Mouse (Mus musculus) MEL (cell line): ENCODE measurements around the gene Drc7. TPM values are rescaled to one million over a fixed set of nuclear protein-coding genes. Genes with fewer than 3 reads are reported as not detected.

ENCODE experiments used
- DNase-seq: peaks from one replicate; pipeline ENCODE4 v3.0.0; 2011; ENCODE audit warnings: low read depth, low spot score
- H3K27ac ChIP-seq: 2 replicates; pipeline ENCODE4 v1.5.1; 2012; ENCODE audit warnings: low read depth, mild to moderate bottlenecking, control low read depth, low read length, moderate library complexity; ENCODE audit not compliant: control insufficient read depth
- H3K27me3 ChIP-seq, 2 experiments: fragments of 150-350 bp in 1 of 2; sonication (generic) in 1 of 2; 2 replicates each; pipeline ENCODE4 v1.6.1; 2012; ENCODE audit warnings: low read length in 2 of 2, mild to moderate bottlenecking in 2 of 2, improper control_type of control experiment in 1 of 2, moderate library complexity in 1 of 2; ENCODE audit not compliant: insufficient read depth in 2 of 2, control insufficient read depth in 1 of 2
- H3K36me3 ChIP-seq, 2 experiments: 2 replicates each; pipeline ENCODE4 v1.6.1; 2012 to 2014; ENCODE audit warnings: low read length in 2 of 2, improper control_type of control experiment in 1 of 2, inconsistent platforms in 1 of 2, mild to moderate bottlenecking in 1 of 2; ENCODE audit not compliant: insufficient read depth in 2 of 2, control insufficient read depth in 1 of 2
- H3K4me1 ChIP-seq, 2 experiments: fragments of 150-350 bp in 1 of 2; sonication (generic) in 1 of 2; 2 replicates each; pipeline ENCODE4 v1.6.1; 2012; ENCODE audit warnings: low read length in 2 of 2, improper control_type of control experiment in 1 of 2, mild to moderate bottlenecking in 1 of 2; ENCODE audit not compliant: insufficient read depth in 2 of 2, control insufficient read depth in 1 of 2
- H3K4me3 ChIP-seq, 2 experiments: fragments of 150-350 bp in 1 of 2; sonication (generic) in 1 of 2; 2 replicates each; pipeline ENCODE4 v1.5.1; 2012; ENCODE audit warnings: low read depth in 2 of 2, low read length in 2 of 2, mild to moderate bottlenecking in 2 of 2, moderate library complexity in 2 of 2, control low read depth in 1 of 2, improper control_type of control experiment in 1 of 2; ENCODE audit not compliant: control insufficient read depth in 1 of 2, insufficient read depth in 1 of 2
- H3K79me2 ChIP-seq: 2 replicates; pipeline ENCODE4 v1.6.1; 2012; ENCODE audit warnings: mild to moderate bottlenecking, low read length, moderate library complexity; ENCODE audit not compliant: control insufficient read depth, poor library complexity, insufficient read depth
- H3K9ac ChIP-seq: 2 replicates; pipeline ENCODE4 v1.6.1; 2012; ENCODE audit warnings: low read depth, mild to moderate bottlenecking, control low read depth, low read length, moderate library complexity; ENCODE audit not compliant: control insufficient read depth, poor library complexity, severe bottlenecking
- H3K9me3 ChIP-seq: fragments of 150-350 bp; sonication (generic); replicated peaks from 2 replicates; pipeline ENCODE4 v1.6.1; 2012; ENCODE audit warnings: mild to moderate bottlenecking, low read length, improper control_type of control experiment, moderate library complexity; ENCODE audit not compliant: insufficient read depth
- BHLHE40 ChIP-seq: IDR thresholded peaks from 2 replicates; pipeline ENCODE4 v1.6.1; 2012; ENCODE audit warnings: low read depth, mild to moderate bottlenecking, inconsistent platforms, low read length, improper control_type of control experiment, borderline replicate concordance
- CHD1 ChIP-seq: IDR thresholded peaks from 2 replicates; pipeline ENCODE4 v1.6.1; 2012; ENCODE audit warnings: low read depth, mild to moderate bottlenecking, inconsistent platforms, low read length, improper control_type of control experiment
- CHD2 ChIP-seq: IDR thresholded peaks from 2 replicates; pipeline ENCODE4 v1.6.1; 2011; ENCODE audit warnings: low read length, improper control_type of control experiment
- CTCF ChIP-seq, 3 experiments: IDR thresholded peaks in 2 of 3; conservative IDR thresholded peaks in 1 of 3; 2 replicates each; pipeline ENCODE4 v1.5.1; 2011 to 2012; ENCODE audit warnings: low read length in 3 of 3, low read depth in 2 of 3, mild to moderate bottlenecking in 2 of 3, improper control_type of control experiment in 1 of 3, inconsistent platforms in 1 of 3, mixed read lengths in 1 of 3, moderate library complexity in 1 of 3; ENCODE audit not compliant: control insufficient read depth in 1 of 3, insufficient read depth in 1 of 3, poor library complexity in 1 of 3, severe bottlenecking in 1 of 3
- E2F4 ChIP-seq: IDR thresholded peaks from 2 replicates; pipeline ENCODE4 v1.6.1; 2011; ENCODE audit warnings: low read depth, low read length, improper control_type of control experiment, borderline replicate concordance
- ELF1 ChIP-seq: IDR thresholded peaks from 2 replicates; pipeline ENCODE4 v1.6.1; 2014; ENCODE audit warnings: low read depth, mild to moderate bottlenecking, inconsistent platforms, low read length, improper control_type of control experiment, moderate library complexity
- EP300 ChIP-seq, 2 experiments: IDR thresholded peaks; 2 replicates each; pipeline ENCODE4 v1.6.1; 2011; ENCODE audit warnings: improper control_type of control experiment in 2 of 2, low read length in 2 of 2, low read depth in 1 of 2, mild to moderate bottlenecking in 1 of 2
- HCFC1 ChIP-seq: IDR thresholded peaks from 2 replicates; pipeline ENCODE4 v1.6.1; 2012; ENCODE audit warnings: low read depth, mild to moderate bottlenecking, inconsistent platforms, low read length, improper control_type of control experiment, moderate library complexity
- KAT2A ChIP-seq: conservative IDR thresholded peaks from 2 replicates; pipeline ENCODE4 v1.6.1; 2012; ENCODE audit warnings: low read depth, low read length, improper control_type of control experiment, inconsistent platforms
- MAFK ChIP-seq: IDR thresholded peaks from 2 replicates; pipeline ENCODE4 v1.6.1; 2011; ENCODE audit warnings: low read depth, mild to moderate bottlenecking, low read length, improper control_type of control experiment, borderline replicate concordance
- MAX ChIP-seq: IDR thresholded peaks from 2 replicates; pipeline ENCODE4 v1.6.1; 2011; ENCODE audit warnings: low read length, improper control_type of control experiment
- MXI1 ChIP-seq: IDR thresholded peaks from 2 replicates; pipeline ENCODE4 v1.6.1; 2011; ENCODE audit warnings: mild to moderate bottlenecking, low read depth, low read length, improper control_type of control experiment
- MYC ChIP-seq: IDR thresholded peaks from 2 replicates; pipeline ENCODE4 v1.6.1; 2011; ENCODE audit warnings: low read depth, mild to moderate bottlenecking, low read length, improper control_type of control experiment, moderate library complexity
- POLR2A ChIP-seq, 2 experiments: IDR thresholded peaks; 2 replicates each; pipeline ENCODE4 v1.6.1; 2011 to 2012; ENCODE audit warnings: low read length in 2 of 2, mild to moderate bottlenecking in 2 of 2, control low read depth in 1 of 2, improper control_type of control experiment in 1 of 2, low read depth in 1 of 2, moderate library complexity in 1 of 2; ENCODE audit not compliant: control insufficient read depth in 1 of 2, insufficient read depth in 1 of 2, poor library complexity in 1 of 2
- RAD21 ChIP-seq: IDR thresholded peaks from 2 replicates; pipeline ENCODE4 v1.6.1; 2011; ENCODE audit warnings: mild to moderate bottlenecking, low read depth, low read length, improper control_type of control experiment
- SIN3A ChIP-seq: IDR thresholded peaks from 2 replicates; pipeline ENCODE4 v1.6.1; 2012; ENCODE audit warnings: low read length, improper control_type of control experiment, inconsistent platforms
- SMC3 ChIP-seq: IDR thresholded peaks from 2 replicates; pipeline ENCODE4 v1.6.1; 2011; ENCODE audit warnings: low read depth, low read length, improper control_type of control experiment
- TBP ChIP-seq: IDR thresholded peaks from 2 replicates; pipeline ENCODE4 v1.8.0; 2011; ENCODE audit warnings: low read depth, low read length, improper control_type of control experiment
- UBTF ChIP-seq: IDR thresholded peaks from 2 replicates; pipeline ENCODE4 v1.6.1; 2012; ENCODE audit warnings: low read depth, mild to moderate bottlenecking, inconsistent platforms, low read length, improper control_type of control experiment, moderate library complexity, borderline replicate concordance; ENCODE audit not compliant: insufficient read depth
- USF1 ChIP-seq: IDR thresholded peaks from 2 replicates; pipeline ENCODE4 v1.6.1; 2014; ENCODE audit warnings: low read depth, mild to moderate bottlenecking, inconsistent platforms, low read length, improper control_type of control experiment, moderate library complexity
- USF2 ChIP-seq, 2 experiments: IDR thresholded peaks; 2 replicates each; pipeline ENCODE4 v1.6.1; 2011 to 2012; ENCODE audit warnings: improper control_type of control experiment in 2 of 2, low read length in 2 of 2, borderline replicate concordance in 1 of 2, inconsistent platforms in 1 of 2, low read depth in 1 of 2, mild to moderate bottlenecking in 1 of 2; ENCODE audit not compliant: insufficient read depth in 1 of 2
- ZC3H11A ChIP-seq: IDR thresholded peaks from 2 replicates; pipeline ENCODE4 v1.6.1; 2012; ENCODE audit warnings: low read depth, mild to moderate bottlenecking, inconsistent platforms, low read length, improper control_type of control experiment
- ZKSCAN1 ChIP-seq: IDR thresholded peaks from 2 replicates; pipeline ENCODE4 v1.6.1; 2012; ENCODE audit warnings: low read depth, mild to moderate bottlenecking, inconsistent platforms, low read length, improper control_type of control experiment, moderate library complexity
- ZNF384 ChIP-seq: IDR thresholded peaks from 2 replicates; pipeline ENCODE4 v1.6.1; 2012; ENCODE audit warnings: low read depth, mild to moderate bottlenecking, inconsistent platforms, low read length, improper control_type of control experiment
- polyA plus RNA-seq, 2 experiments: library from polyadenylated mRNA; stranded (reverse) in 1 of 2; unstranded in 1 of 2; fragments of >175 nt in 1 of 2; fragments of >200 nt in 1 of 2; gene quantifications; 2 replicates each; pipeline versions ENCODE4 v1.2.1 to v1.2.4; 2012; ENCODE audit warnings: low replicate concordance in 2 of 2, low read depth in 1 of 2; ENCODE audit not compliant: insufficient read length in 2 of 2, insufficient read depth in 1 of 2, missing spikeins in 1 of 2
- total RNA-seq: library from RNA; depleted of rRNA; stranded (reverse); fragments of 300-350 nt; gene quantifications from 2 replicates; pipeline ENCODE4 v1.2.3, GENCODE M21; 2012; rRNA removed

Gene Drc7
- total RNA-seq (0.04 TPM in 1 of 2 replicates, not detected in the other), polyA plus RNA-seq (under 1 TPM in 1 of 2 experiments, not detected in 1; 0.07 TPM)

GRCm38 (mm10) chr8:95054927-95055510, at the start of gene Drc7:
Gene Drc7, plus strand, starts transcription at chr8:95055103.
- H3K27me3 ChIP-seq: peaks cover 0 to 3% of the 10 kb centered on the region in 2 experiments; a peak in 2 of 4 replicates
- no peak within 1 kb of the TSS for H3K9ac ChIP-seq
- H3K36me3 ChIP-seq: peaks cover 0 to 13% of the 10 kb centered on the region in 2 experiments; a peak in 2 of 4 replicates
- DNase-seq: peak; percentile 63
- no peak for TF ChIP-seq MYC
- no peak for TF ChIP-seq BHLHE40
- no peak for TF ChIP-seq TBP
- peak; percentile 31; the same call in 1 of the 2 replicates for TF ChIP-seq ELF1
- no peak for TF ChIP-seq CHD1
- TF ChIP-seq E2F4: no peak
- TF ChIP-seq RAD21: no peak
- TF ChIP-seq EP300 (IDR thresholded peaks at IDR 0.05; ENCODE audit: low read depth in 1 of 2, low read length in 2 of 2): no peak
- TF ChIP-seq SMC3: no peak
- no peak for TF ChIP-seq USF2 (IDR thresholded peaks at IDR 0.05; ENCODE audit: borderline replicate concordance in 1 of 2, insufficient read depth in 1 of 2, low read depth in 1 of 2, low read length in 2 of 2)
- no peak for TF ChIP-seq CTCF (IDR thresholded peaks at IDR 0.05 in 2 of 3, conservative IDR thresholded peaks at IDR 0.05 in 1 of 3; ENCODE audit: control insufficient read depth in 1 of 3, insufficient read depth in 1 of 3, low read depth in 2 of 3, low read length in 3 of 3, poor library complexity in 1 of 3, severe bottlenecking in 1 of 3)
- peak; percentile 95 for TF ChIP-seq HCFC1
- TF ChIP-seq ZC3H11A: no peak
- TF ChIP-seq USF1: no peak
- TF ChIP-seq MAFK: no peak
- TF ChIP-seq ZKSCAN1: no peak
- TF ChIP-seq SIN3A: peak; percentile 47; the same call in 1 of the 2 replicates
- TF ChIP-seq CHD2: no peak
- TF ChIP-seq KAT2A: no peak; the same call in 1 of the 2 replicates
- no peaks in the 10 kb centered on the region for H3K9me3 ChIP-seq
- H3K4me1 ChIP-seq: peaks cover 9 to 32% of the 10 kb centered on the region in 2 experiments
- H3K4me3 ChIP-seq: no peak within 1 kb of the TSS
- no peaks in the 10 kb centered on the region for H3K79me2 ChIP-seq
- H3K27ac ChIP-seq: no peak within 1 kb of the TSS

- Histone ChIP-seq H3K27ac (no peak overlapping the region), H3K27me3 (no peaks in the 10 kb centered on the region), H3K4me1 (no peaks in the 10 kb centered on the region), H3K9ac (no peak overlapping the region), H3K4me3 (no peak overlapping the region), H3K36me3 (no peaks in the 10 kb centered on the region), H3K79me2 (no peaks in the 10 kb centered on the region), H3K9me3 (no peaks in the 10 kb centered on the region)
- DNase-seq: no peak
- TF ChIP-seq MAX (no peak), UBTF (no peak), ZNF384 (no peak), MXI1 (no peak), POLR2A (IDR thresholded peaks at IDR 0.05; ENCODE audit: control insufficient read depth in 1 of 2, insufficient read depth in 1 of 2, low read depth in 1 of 2, low read length in 2 of 2, poor library complexity in 1 of 2) (no peak)
Observed at GRCm38 (mm10) chr8:95012442-95012919, 42.4 kb upstream of the Drc7 start.
